Mouse (Mus musculus) kidney, adult 2 months (tissue): ENCODE data around the gene Cblb. TPM values are rescaled to one million over a fixed set of nuclear protein-coding genes. Genes with fewer than 3 reads are reported as not detected.
A peak's percentile ranks its signal among the peaks of the same experiment; 100 is the strongest.

ENCODE experiments used
- DNase-seq: peaks from one replicate; pipeline ENCODE4 v3.0.0; 2021
- H3K27ac ChIP-seq: fragments of 200-500 bp; 2 replicates; pipeline ENCODE4 v1.5.1; 2012; ENCODE audit warnings: low read depth, low read length, control low read depth, inconsistent platforms; ENCODE audit not compliant: insufficient read depth
- H3K27me3 ChIP-seq: fragments of 200-500 bp; replicated peaks from 2 replicates; pipeline ENCODE4 v1.6.1; 2012; ENCODE audit warnings: mild to moderate bottlenecking, moderate library complexity, low read length, inconsistent platforms; ENCODE audit not compliant: control insufficient read depth, insufficient read depth
- H3K36me3 ChIP-seq: fragments of 200-500 bp; 2 replicates; pipeline ENCODE4 v1.6.1; 2012; ENCODE audit warnings: mild to moderate bottlenecking, moderate library complexity, low read length, inconsistent platforms; ENCODE audit not compliant: control insufficient read depth, insufficient read depth
- H3K4me1 ChIP-seq: fragments of 200-500 bp; 2 replicates; pipeline ENCODE4 v1.6.1; 2011; ENCODE audit warnings: low read length; ENCODE audit not compliant: control insufficient read depth, insufficient read depth
- H3K4me3 ChIP-seq: fragments of 200-500 bp; 2 replicates; pipeline ENCODE4 v1.5.1; 2011; ENCODE audit warnings: mild to moderate bottlenecking, low read depth, low read length, control low read depth; ENCODE audit not compliant: insufficient read depth
- CTCF ChIP-seq: fragments of 200-500 bp; conservative IDR thresholded peaks from 2 replicates; pipeline ENCODE4 v1.5.1; 2011; ENCODE audit warnings: low read depth, mild to moderate bottlenecking, control low read depth, low read length, moderate library complexity, mixed read lengths; ENCODE audit not compliant: insufficient read depth, insufficient read length
- POLR2A ChIP-seq: fragments of 200-500 bp; IDR thresholded peaks from one replicate; pipeline ENCODE4 v1.6.1; 2011; ENCODE audit warnings: low read depth, low read length, control low read depth
- WGBS: fragments of 180-500 bp; shearing (Covaris S2); methylation state at CpG from one replicate; pipeline ENCODE4 v1.1.7; 2018; 5-methylcytosine and 5-hydroxymethylcytosine counted together
- polyA plus RNA-seq: library from polyadenylated mRNA; depleted of rRNA; stranded (reverse); fragments of >200 nt; gene quantifications from 2 replicates; pipeline ENCODE4 v1.2.3, GENCODE M21; 2012

Cblb gene
- polyA plus RNA-seq, 1 experiment: 8.8 TPM

DNA sequence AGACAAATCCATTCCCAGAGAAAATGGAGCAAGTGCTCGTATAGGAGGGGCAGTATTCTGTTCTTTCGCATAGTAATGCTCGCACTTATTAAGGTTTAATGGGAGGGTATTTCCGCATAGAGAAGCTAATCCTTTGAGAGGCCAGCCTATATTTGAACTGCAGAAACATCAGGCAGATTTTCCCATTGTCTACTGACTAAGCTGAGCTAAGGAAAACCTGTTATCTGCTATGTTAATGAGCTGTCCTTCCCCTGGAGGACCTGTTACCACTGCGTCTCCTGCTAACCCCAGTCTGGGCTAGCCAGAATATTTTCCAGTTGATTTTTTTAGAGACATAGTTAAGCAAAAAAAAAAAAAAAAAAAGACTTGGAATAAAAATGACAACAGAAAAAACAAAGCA is 21.7 kb downstream of the Cblb start:
- whole genome bisulfite sequencing: 80% methylated on average over 5 of the region's 5 CpGs
- Histone ChIP-seq H3K36me3 (peaks cover 1% of the 10 kb centered on the region), H3K27ac (no peak overlapping the region), H3K4me3 (no peak overlapping the region), H3K4me1 (peaks cover 7% of the 10 kb centered on the region), H3K27me3 (no peaks in the 10 kb centered on the region)
- no peak for DNase-seq
- no peak for TF ChIP-seq CTCF
- no peak for TF ChIP-seq POLR2A

DNA sequence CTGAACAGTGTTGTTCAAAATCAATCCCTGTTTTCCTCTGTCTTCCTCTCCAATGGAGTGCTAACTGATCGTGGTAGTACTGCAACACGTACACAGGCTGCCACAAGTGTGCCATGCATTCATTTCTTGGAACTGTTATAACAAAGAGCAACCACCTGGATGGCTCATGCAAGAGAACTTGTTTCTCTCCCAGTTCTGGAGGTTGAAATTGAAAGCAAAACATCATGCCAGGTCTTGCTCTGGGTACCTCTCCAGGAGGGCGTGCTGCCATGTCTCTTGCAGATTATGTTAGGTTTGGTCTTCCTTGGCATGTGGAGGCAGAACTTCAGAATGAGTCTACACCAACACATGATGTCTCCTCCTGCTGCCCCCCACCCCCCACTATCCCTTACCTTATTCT is 24.2 kb downstream of the Cblb start:
- 95% methylated on average over 3 of the region's 3 CpGs for WGBS
- H3K27ac ChIP-seq: no peak overlapping the region
- H3K4me1 ChIP-seq: peaks cover 11% of the 10 kb centered on the region
- no peak for TF ChIP-seq POLR2A
- H3K36me3 ChIP-seq: no peaks in the 10 kb centered on the region; the same call in 1 of the 2 replicates
- H3K4me3 ChIP-seq: no peak overlapping the region
- no peak for DNase-seq
- H3K27me3 ChIP-seq: no peaks in the 10 kb centered on the region

DNA sequence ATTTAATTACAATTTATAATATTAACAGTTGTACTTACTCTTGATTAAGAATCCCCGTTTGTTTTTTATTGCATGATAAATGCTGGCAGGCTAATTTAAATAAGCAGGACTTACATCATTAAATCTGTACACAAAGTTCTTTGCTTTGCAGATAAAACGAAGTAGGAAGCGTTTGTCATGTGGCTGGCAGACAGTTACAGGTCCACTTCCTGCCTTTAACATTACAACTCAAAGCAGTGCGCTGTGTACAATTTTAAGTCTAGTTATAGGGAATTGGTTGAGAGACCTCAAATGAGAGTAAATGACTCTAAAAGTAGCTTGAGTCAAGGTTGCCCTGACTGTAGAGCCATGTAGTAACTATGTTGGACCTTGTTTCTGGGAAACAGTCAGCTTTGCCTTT is 25.1 kb downstream of the Cblb start:
- Histone ChIP-seq H3K4me1 (peaks cover 17% of the 10 kb centered on the region), H3K27me3 (no peaks in the 10 kb centered on the region), H3K27ac (no peak overlapping the region), H3K36me3 (no peaks in the 10 kb centered on the region; the same call in 1 of the 2 replicates), H3K4me3 (no peak overlapping the region)
- DNase-seq: no peak
- WGBS: 57% methylated on average over 4 of the region's 4 CpGs
- TF ChIP-seq POLR2A (no peak), CTCF (no peak)

DNA sequence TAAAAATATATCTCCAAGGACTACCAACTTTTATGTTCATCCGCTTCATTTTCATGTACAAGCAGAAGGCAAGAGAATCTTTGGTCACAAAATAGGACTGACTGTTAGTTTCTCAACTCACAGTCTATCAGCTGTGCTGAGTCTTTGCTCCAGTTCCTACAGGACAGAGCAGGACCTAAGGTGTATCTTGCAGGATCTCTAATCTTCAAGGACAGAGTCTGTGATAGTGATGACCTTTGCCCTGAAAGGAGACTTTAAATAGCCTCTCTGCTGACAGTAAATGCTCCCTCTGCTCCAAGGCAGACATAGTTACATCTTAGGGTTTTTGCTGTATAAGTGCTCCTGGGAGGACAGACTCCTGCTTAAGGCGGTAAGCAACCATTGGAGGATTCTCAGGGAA is 26.3 kb downstream of the Cblb start:
- WGBS: 94% methylated on average over 2 of the region's 2 CpGs
- TF ChIP-seq CTCF: no peak
- TF ChIP-seq POLR2A: no peak
- Histone ChIP-seq H3K27ac (no peak overlapping the region), H3K27me3 (no peaks in the 10 kb centered on the region), H3K36me3 (no peaks in the 10 kb centered on the region; the same call in 1 of the 2 replicates), H3K4me1 (peaks cover 24% of the 10 kb centered on the region), H3K4me3 (no peak overlapping the region)
- DNase-seq: no peak

DNA sequence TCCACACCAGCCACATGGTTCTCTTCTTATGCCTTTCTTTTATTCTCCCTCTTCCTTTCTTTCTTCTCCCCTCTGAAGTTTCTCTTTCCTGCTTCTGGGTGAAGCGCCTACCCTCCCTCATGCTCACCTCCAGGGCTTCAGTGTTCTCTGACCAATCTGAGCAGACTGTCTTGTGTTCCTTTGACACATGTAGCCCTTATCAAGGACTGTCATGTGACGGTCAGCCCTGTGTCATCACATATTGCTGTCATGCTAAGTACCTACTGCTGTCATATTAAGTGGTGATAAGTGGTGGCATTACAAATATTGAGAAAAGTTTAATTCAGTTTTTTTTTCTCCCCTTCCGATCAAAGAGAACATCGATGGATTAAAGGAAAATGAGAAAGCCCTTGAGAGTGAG is 28.5 kb downstream of the Cblb start:
- 84% methylated on average over 4 of the region's 4 CpGs for WGBS
- Histone ChIP-seq H3K27ac (no peak overlapping the region), H3K4me3 (no peak overlapping the region), H3K36me3 (no peaks in the 10 kb centered on the region; the same call in 1 of the 2 replicates), H3K4me1 (peaks cover 28% of the 10 kb centered on the region), H3K27me3 (no peaks in the 10 kb centered on the region)
- DNase-seq: no peak
- TF ChIP-seq POLR2A (no peak), CTCF (no peak)

DNA sequence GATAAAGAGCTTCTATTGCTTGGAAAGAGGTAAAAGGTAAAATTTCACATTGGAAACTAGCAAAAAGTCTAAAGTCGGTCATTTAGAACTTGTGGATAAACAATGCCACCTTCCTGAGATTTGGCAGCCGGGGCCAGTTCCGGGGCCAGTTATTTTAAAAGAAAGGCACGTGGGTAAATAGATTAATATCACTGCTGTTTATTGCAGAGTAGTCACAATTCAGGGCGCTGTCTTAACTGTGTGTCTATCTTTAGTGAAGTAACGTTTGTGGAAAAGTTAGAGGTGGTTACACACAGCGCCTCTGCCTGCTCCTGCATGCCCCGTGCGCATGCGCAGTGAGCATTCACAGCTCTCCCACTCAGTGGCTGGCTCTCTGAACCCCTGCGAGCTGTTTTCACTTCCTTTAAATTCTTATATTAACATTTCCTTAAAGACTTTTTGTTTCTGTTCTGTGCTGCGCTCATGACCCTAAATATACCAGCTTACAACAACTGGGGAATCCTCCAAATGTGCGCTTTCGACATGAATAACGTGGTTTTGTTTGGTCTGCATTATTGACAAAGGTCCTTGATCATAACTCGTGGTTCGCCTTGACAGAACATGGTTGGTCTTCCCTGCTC is 29.2 kb downstream of the Cblb start:
- WGBS: 64% methylated on average over 17 of the region's 17 CpGs
- peak; percentile 48 for DNase-seq
- Histone ChIP-seq H3K27me3 (no peaks in the 10 kb centered on the region), H3K36me3 (no peaks in the 10 kb centered on the region), H3K4me3 (no peak overlapping the region), H3K27ac (no peak overlapping the region; the same call in 1 of the 2 replicates), H3K4me1 (peaks cover 26% of the 10 kb centered on the region)
- TF ChIP-seq POLR2A (no peak), CTCF (no peak)

DNA sequence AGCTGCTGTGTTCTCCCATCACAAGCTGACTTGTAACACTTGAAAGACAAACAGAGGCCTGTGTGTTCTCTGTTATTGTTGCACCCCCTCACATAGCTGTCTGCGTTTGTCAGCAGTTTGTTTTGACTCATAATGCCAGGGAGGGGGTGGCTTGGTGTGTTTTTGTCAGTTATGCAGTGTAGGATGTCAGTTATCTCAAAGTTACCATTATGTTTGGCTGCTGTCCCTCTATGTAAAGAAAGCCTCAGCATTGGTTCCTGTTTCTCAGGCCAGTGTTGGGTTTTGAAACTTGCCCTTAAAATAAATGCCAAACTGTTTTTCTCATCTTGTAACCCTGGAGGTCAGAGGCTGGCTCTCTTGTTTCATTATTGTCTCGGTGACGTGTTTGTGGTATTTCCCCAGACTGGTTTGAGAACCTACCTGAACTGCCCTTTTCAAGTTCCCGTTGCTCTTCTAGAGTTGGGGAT is 30.0 kb downstream of the Cblb start:
- no peaks in the 10 kb centered on the region for H3K36me3 ChIP-seq
- peaks cover 23% of the 10 kb centered on the region for H3K4me1 ChIP-seq
- H3K27ac ChIP-seq: peak overlapping the region; percentile 59
- 36% methylated on average over 4 of the region's 4 CpGs for WGBS
- H3K4me3 ChIP-seq: no peak overlapping the region
- H3K27me3 ChIP-seq: no peaks in the 10 kb centered on the region
- TF ChIP-seq CTCF (no peak), POLR2A (no peak)
- DNase-seq: peak; percentile 36
